Mouse (Mus musculus): Measurements from ENCODE around the gene Aip.

GRCm38 (mm10) chr19:4100718-4101261 is 24.9 kb downstream of the Aip start:
- TF ChIP-seq CTCF (IDR thresholded peaks at IDR 0.05; ENCODE audit: control insufficient read depth, insufficient read depth, low read length) (no peak), POLR2A (IDR thresholded peaks at IDR 0.05; ENCODE audit: borderline replicate concordance, control insufficient read depth, low read depth, low read length) (peak; percentile 25; the same call in 1 of the 2 replicates)
